Mouse (Mus musculus) kidney, postnatal 0 days (tissue): ENCODE measurements at regions not wholly inside any gene's neighbourhood (a gene's known extent, or its start where the extent isn't known, plus 50 kb on each side); places are given as distances from the start of the nearest gene placed in this dataset.

Experiments used
- ATAC-seq: fragments of 200-750 bp; cut with Nextera tagmentation; replicated peaks from 2 replicates; pipeline ENCODE4 v1.8.0; 2017; ENCODE audit warnings: low read depth, moderate number of reproducible peaks, moderate TSS enrichment, moderate library complexity; ENCODE audit not compliant: low FRiP score
- DNase-seq: peaks from one replicate; pipeline ENCODE4 v3.0.0-alpha.2; 2016; ENCODE audit warnings: low spot score
- H3K27ac ChIP-seq: fragments of 300-500 bp; sonication (generic); 2 replicates; pipeline ENCODE4 v1.5.1; 2014; ENCODE audit warnings: mild to moderate bottlenecking
- H3K27me3 ChIP-seq: fragments of 300-500 bp; sonication (generic); 2 replicates; pipeline ENCODE4 v1.6.1; 2014; ENCODE audit warnings: low read length, mixed read lengths; ENCODE audit not compliant: insufficient read depth
- H3K36me3 ChIP-seq: fragments of 300-500 bp; sonication (generic); 2 replicates; pipeline ENCODE4 v1.6.1; 2014; ENCODE audit warnings: low read length, mixed read lengths; ENCODE audit not compliant: insufficient read depth
- H3K4me1 ChIP-seq: fragments of 300-500 bp; sonication (generic); replicated peaks from 2 replicates; pipeline ENCODE4 v1.6.1; 2014; ENCODE audit warnings: antibody characterized with exemption, low read length, mixed read lengths; ENCODE audit not compliant: insufficient read depth
- H3K4me2 ChIP-seq: fragments of 300-500 bp; sonication (generic); 2 replicates; pipeline ENCODE4 v1.6.1; 2014; ENCODE audit warnings: mild to moderate bottlenecking, low read length, moderate library complexity, mixed read lengths
- H3K4me3 ChIP-seq: fragments of 300-500 bp; sonication (generic); replicated peaks from 2 replicates; pipeline ENCODE4 v1.5.1; 2014; ENCODE audit warnings: low read depth, low read length
- H3K9ac ChIP-seq: fragments of 300-500 bp; sonication (generic); 2 replicates; pipeline ENCODE4 v1.6.1; 2014; ENCODE audit warnings: low read depth, low read length
- H3K9me3 ChIP-seq: fragments of 300-500 bp; sonication (generic); replicated peaks from 2 replicates; pipeline ENCODE4 v1.6.1; 2016; ENCODE audit warnings: low read length, inconsistent platforms, mixed read lengths
- CTCF ChIP-seq: IDR thresholded peaks from 2 replicates; pipeline ENCODE4 v1.5.1; 2016; ENCODE audit warnings: antibody characterized with exemption, low read depth, mild to moderate bottlenecking, moderate library complexity
- WGBS: fragments of 180-500 bp; shearing (Covaris S2); extraction: QIAGEN DNeasy Blood & Tissue Kit; methylation state at CpG from one replicate; pipeline ENCODE4 v1.1.7; 2014; 5-methylcytosine and 5-hydroxymethylcytosine counted together

DNA sequence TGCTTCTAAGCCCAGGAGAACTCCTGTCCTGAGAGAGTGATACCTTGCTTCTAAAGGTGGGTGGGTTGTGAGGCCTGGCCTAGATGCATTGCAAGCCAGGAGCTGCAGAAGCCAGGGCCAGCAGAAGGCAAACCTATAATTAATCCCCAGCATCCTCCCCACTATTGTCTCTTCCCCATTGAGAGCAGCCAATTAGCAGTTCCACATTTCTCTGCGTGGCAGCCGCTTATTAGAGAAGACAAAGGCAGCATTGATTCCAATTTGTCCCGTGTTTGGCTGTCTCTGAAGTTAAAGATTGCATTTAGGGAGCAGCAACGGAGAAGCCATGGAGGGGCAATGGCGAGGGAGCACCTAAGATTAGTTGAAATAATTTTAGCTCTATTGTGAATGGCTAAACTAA is 171.2 kb upstream of the Grik3 start:
- no peak for TF ChIP-seq CTCF
- WGBS = 64% methylated on average over 5 of the region's 5 CpGs
- H3K4me2 ChIP-seq = no peak overlapping the region
- H3K4me1 ChIP-seq = no peaks in the 10 kb centered on the region
- H3K9me3 ChIP-seq = no peaks in the 10 kb centered on the region
- no peaks in the 10 kb centered on the region for H3K27me3 ChIP-seq
- H3K4me3 ChIP-seq = no peak overlapping the region
- H3K9ac ChIP-seq = no peak overlapping the region
- ATAC-seq = no peak
- H3K36me3 ChIP-seq = no peaks in the 10 kb centered on the region
- no peak for DNase-seq
- H3K27ac ChIP-seq = no peak overlapping the region

DNA sequence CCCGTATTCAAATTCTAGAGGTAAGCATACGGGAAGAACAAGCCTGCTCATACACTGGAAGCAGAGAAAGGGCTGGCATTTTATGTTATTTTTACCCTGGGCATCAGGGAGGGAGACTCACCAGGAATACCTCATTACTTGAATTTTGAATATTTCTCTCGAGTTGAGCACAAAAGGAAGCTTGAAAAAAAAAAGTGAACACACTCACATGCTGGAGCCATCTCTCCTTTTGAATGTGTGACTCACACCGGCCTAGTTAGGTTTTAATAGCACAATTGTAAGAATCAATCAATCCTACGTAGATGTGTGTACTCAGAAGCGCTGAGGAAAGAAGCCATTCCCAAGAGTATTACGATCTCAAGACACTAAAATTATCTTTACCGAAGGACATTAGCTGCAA is 172.2 kb upstream of the Grik3 start:
- Histone ChIP-seq H3K9ac (no peak overlapping the region), H3K27ac (no peak overlapping the region), H3K9me3 (no peaks in the 10 kb centered on the region), H3K4me2 (no peak overlapping the region), H3K36me3 (no peaks in the 10 kb centered on the region), H3K27me3 (no peaks in the 10 kb centered on the region), H3K4me3 (no peak overlapping the region), H3K4me1 (no peaks in the 10 kb centered on the region)
- ATAC-seq (no peak), DNase-seq (no peak)
- TF ChIP-seq CTCF = no peak
- 64% methylated on average over 8 of the region's 8 CpGs for WGBS

DNA sequence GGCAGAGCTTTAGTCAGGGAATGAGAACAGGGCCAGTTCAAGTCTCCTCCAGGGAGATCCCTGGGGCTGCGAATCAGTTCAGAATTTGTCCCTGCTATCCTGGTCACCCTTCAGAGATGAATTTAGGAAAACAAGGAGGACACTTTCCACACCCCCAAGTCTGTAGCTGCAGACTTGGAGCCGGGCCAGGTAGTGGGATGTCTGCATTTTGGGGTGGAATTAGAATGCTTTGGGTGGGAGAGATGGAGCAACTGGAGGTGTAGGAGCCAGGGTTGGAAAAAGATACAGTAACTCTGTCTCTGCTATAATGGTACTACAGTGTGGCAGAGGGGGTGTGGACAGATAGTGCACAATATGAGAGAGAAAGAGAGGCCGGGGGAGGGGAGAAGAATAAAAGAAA is 173.6 kb upstream of the Grik3 start:
- WGBS = 82% methylated on average over 3 of the region's 3 CpGs
- DNase-seq (no peak), ATAC-seq (no peak)
- Histone ChIP-seq H3K9ac (no peak overlapping the region), H3K4me2 (no peak overlapping the region), H3K27ac (no peak overlapping the region), H3K4me3 (no peak overlapping the region), H3K9me3 (no peaks in the 10 kb centered on the region), H3K27me3 (no peaks in the 10 kb centered on the region), H3K36me3 (no peaks in the 10 kb centered on the region), H3K4me1 (no peaks in the 10 kb centered on the region)
- TF ChIP-seq CTCF = no peak

DNA sequence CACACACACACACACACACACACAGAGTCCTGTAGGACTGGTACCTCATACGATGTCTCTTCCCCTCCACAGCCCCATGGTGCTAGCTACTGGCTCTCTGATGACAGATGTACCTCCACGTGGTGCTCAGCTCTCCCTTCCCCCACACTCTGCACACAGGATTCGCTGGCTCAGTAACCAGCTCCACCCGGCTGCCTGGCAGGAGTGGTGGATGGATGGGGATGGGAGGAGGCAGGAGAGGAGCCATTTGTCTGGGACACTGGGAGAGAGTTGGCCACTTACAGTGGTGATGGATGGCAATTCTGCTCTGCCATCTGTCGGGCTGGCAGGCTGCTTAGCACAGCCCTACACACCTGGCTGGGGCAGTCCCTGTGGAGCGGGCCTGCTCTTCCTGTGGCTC is 174.7 kb upstream of the Grik3 start:
- H3K27me3 ChIP-seq = no peaks in the 10 kb centered on the region
- H3K4me3 ChIP-seq = no peak overlapping the region
- DNase-seq (no peak), ATAC-seq (no peak)
- no peaks in the 10 kb centered on the region for H3K4me1 ChIP-seq
- H3K9me3 ChIP-seq = no peaks in the 10 kb centered on the region
- no peak for TF ChIP-seq CTCF
- no peak overlapping the region for H3K4me2 ChIP-seq
- 20% methylated on average over 6 of the region's 6 CpGs for WGBS
- H3K9ac ChIP-seq = no peak overlapping the region
- H3K36me3 ChIP-seq = no peaks in the 10 kb centered on the region
- H3K27ac ChIP-seq = no peak overlapping the region

DNA sequence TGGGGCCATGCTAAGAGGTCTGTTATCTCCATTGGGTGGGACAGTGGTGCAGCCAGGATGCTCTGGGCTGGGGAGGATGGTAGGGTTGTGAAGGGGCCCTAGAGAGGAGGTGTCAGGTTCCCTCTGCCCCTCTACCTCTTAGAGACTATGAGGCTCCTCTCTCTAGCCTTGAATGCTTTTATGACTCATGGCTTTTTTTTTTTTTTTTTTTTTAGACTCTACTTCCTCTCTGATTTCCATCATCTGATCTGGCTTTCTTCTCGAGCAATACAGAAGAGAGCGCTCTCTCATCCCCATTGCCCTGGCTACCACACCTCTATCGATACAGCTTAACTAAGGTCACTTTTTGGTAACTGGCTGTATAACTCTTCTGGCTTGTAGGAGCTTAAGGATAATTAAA is 176.6 kb upstream of the Grik3 start:
- TF ChIP-seq CTCF = no peak
- Histone ChIP-seq H3K9ac (no peak overlapping the region), H3K27me3 (no peaks in the 10 kb centered on the region), H3K4me3 (no peak overlapping the region), H3K36me3 (no peaks in the 10 kb centered on the region), H3K9me3 (no peaks in the 10 kb centered on the region), H3K4me1 (no peaks in the 10 kb centered on the region), H3K27ac (no peak overlapping the region), H3K4me2 (no peak overlapping the region)
- no peak for DNase-seq
- 52% methylated on average over 3 of the region's 3 CpGs for WGBS
- ATAC-seq = no peak

DNA sequence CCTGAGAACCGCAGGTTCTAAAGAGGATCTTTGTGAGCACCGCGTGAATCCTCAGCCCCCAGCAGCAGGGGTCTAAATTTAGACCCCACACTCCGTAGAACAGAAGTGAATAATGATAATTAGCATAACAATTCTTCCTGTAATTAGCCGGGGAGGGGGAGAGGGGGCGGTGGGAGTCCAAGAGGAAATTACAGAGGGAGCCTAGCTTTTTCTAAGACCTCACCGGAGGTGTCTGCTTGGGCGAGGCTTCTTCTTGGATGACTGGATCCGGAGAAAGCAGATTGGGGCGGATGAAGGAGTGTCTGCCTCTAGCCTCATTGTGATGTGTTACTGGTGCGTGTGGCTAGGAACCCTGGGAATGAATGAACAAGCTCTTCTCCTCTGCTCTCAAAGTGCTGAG is 177.2 kb upstream of the Grik3 start:
- Histone ChIP-seq H3K9ac (no peak overlapping the region), H3K27me3 (no peaks in the 10 kb centered on the region), H3K4me1 (no peaks in the 10 kb centered on the region), H3K9me3 (no peaks in the 10 kb centered on the region), H3K36me3 (no peaks in the 10 kb centered on the region), H3K4me3 (no peak overlapping the region), H3K27ac (no peak overlapping the region), H3K4me2 (no peak overlapping the region)
- DNase-seq = no peak
- TF ChIP-seq CTCF = no peak
- 1% methylated on average over 11 of the region's 11 CpGs for WGBS
- ATAC-seq = no peak

DNA sequence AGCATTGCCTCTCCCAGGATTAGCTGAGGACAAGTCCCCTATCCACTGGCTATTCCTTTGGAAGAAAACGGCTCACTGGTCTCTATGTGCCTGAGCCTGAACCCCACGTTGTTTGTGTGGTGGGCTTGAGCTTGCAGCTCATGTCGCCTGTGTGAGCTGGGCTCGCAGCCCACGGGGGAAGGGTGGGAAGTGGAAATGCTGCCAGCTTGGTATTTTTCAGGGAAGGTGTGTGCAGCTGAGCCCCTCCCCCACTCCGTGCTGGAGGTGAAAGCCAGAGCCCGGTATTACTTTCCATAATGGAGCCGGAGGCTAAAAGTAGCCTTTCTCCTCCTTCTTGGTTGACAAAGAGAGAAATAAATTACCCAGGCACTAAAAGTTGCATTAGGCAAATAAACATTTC is 180.5 kb upstream of the Zc3h12a start:
- no peaks in the 10 kb centered on the region for H3K27me3 ChIP-seq
- H3K4me3 ChIP-seq = no peak overlapping the region
- no peak for TF ChIP-seq CTCF
- no peaks in the 10 kb centered on the region for H3K4me1 ChIP-seq
- WGBS = 8% methylated on average over 8 of the region's 8 CpGs
- H3K27ac ChIP-seq = no peak overlapping the region
- ATAC-seq (no peak), DNase-seq (no peak)
- H3K36me3 ChIP-seq = no peaks in the 10 kb centered on the region
- no peak overlapping the region for H3K9ac ChIP-seq
- no peaks in the 10 kb centered on the region for H3K9me3 ChIP-seq
- H3K4me2 ChIP-seq = no peak overlapping the region
